Mouse (Mus musculus) adrenal gland, adult 18-20 months (tissue): Measurements from ENCODE around the gene Klb. TPM values are rescaled to one million over a fixed set of nuclear protein-coding genes. Genes with fewer than 3 reads are reported as not detected.
A peak's percentile ranks its signal among the peaks of the same experiment; 100 is the strongest.

Experiments
- DNase-seq, 2 experiments: peaks; one replicate each; pipeline ENCODE4 v3.0.0; 2021 to 2022; ENCODE audit warnings: low spot score in 2 of 2
- total RNA-seq, 2 experiments: library from RNA; stranded (reverse); gene quantifications; 1 replicate in 1 of 2; 2 replicates in 1 of 2; pipeline ENCODE4 v1.2.3; 2021

The Klb gene
- total RNA-seq, 2 experiments from 2014 or later: 8.6 to 15.3 TPM

- DNase-seq: no peak
These were observed 19.7 kb downstream of the Klb start for GRCm38 (mm10) chr5:65367837-65368236.

DNA sequence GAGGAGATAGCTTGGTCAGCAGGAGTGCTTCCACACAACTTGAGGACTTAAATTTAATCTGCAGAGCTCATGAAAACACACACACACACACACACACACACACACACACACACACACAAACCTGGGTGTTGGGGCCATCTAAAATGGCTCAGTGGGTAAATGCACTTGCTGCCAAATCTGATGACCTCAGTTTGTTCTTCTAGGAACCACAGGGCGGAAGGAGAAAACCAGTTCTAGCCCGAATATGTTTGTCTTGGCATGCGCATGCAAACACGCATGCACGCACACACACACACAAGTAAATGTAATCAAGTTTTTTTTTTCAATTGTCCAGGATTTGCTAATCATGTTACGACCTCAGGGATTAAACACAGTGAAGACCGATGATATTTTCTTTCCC, 23.4 kb downstream of the Klb start:
- DNase-seq: no peak

DNA sequence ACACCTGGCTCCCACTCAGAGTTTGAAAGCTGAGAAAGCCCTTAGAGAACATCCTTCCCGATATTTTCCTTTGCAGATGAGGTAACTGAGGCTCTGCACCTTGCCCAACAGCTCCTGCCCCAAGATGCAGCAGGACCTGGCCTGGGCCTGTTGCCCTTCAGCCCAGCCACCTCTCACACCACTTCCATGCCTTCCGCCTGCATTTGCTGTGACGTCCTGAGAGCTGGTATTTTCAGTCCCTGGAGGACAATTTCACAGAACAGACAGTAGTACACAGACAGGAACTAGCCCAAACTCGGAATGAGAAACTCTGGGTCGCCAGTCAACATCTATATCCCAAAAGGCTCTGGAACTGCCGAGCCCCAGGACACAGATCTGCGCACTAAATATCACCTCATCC, 26.6 kb downstream of the Klb start:
- no peak for DNase-seq

- no peak for DNase-seq
These were observed 37.6 kb downstream of the Klb start for GRCm38 (mm10) chr5:65385704-65386103.

DNA sequence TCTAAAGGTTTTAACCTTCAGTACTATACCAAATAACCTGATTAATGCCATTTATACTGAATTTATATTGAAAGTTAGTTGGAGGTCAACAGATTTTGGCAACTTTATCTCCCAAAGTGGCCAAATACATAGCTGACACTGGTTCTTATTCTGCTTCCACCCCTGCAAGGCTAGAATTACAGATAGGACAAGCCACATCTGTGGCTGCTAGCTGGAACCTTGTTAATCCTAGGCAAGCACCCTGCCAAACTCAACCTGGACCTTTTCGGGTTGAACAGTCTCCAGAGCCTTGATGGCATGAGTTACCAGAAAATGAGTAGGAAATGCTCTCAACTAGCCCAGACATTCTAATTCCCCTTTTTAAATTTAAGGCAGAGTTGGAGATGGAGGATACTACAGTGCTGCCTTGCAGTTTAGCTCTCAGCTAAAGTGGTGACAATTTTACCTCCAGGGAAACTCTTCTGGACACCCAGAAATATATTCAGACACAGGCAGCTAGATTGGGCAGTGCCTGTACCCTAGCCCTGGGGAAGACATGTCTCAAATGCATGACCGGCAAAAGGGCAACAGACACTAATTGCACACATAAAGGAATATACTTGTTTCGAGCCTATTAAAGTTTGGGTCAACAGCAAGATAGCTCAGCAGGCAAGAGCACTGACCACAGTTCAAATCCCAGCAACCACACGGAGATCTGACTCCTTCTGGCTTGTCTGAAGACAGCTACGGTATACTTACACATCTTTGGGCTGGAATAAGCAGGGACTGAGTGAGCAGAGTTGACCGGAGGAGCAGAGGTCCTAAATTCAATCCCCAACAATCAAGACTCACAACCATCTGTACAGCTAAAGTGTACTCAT, 39.1 kb downstream of the Klb start:
- DNase-seq: no peak

GRCm38 (mm10) chr5:65390648-65391644, 42.8 kb downstream of the Klb start, which contains the start of the genes Rpl9 and Lias:
TSS of gene Rpl9 (minus strand) at chr5:65391444.
TSS of gene Lias (plus strand) at chr5:65391497.
- peak; percentile 99 to 100 for DNase-seq

- DNase-seq: no peak
These were observed 43.6 kb downstream of the Klb start for GRCm38 (mm10) chr5:65391753-65392152.

DNA sequence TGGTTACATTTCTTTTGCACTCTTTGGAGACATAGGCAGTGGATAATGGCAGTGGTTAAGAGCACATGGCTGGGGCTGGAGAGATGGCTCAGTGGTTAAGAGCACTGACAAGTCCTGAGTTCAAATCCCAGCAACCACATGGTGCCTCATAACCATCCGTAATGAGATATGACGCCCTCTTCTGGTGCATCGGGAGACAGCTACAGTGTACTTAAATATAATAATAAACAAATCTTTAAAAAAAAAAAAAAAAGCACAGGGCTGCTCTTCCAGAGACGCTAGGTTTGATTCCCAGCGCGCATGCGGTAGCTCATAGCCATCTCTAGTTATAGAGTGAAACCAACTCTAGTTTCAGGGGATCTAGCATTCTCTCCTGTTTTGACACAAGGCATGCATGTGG, 46.3 kb downstream of the Klb start:
- no peak for DNase-seq

GRCm38 (mm10) chr5:65401251-65401994, 53.3 kb downstream of the Klb start:
- DNase-seq: peak; percentile 75 to 88

GRCm38 (mm10) chr5:65407989-65408388, 59.9 kb downstream of the Klb start:
- DNase-seq: no peak

DNA sequence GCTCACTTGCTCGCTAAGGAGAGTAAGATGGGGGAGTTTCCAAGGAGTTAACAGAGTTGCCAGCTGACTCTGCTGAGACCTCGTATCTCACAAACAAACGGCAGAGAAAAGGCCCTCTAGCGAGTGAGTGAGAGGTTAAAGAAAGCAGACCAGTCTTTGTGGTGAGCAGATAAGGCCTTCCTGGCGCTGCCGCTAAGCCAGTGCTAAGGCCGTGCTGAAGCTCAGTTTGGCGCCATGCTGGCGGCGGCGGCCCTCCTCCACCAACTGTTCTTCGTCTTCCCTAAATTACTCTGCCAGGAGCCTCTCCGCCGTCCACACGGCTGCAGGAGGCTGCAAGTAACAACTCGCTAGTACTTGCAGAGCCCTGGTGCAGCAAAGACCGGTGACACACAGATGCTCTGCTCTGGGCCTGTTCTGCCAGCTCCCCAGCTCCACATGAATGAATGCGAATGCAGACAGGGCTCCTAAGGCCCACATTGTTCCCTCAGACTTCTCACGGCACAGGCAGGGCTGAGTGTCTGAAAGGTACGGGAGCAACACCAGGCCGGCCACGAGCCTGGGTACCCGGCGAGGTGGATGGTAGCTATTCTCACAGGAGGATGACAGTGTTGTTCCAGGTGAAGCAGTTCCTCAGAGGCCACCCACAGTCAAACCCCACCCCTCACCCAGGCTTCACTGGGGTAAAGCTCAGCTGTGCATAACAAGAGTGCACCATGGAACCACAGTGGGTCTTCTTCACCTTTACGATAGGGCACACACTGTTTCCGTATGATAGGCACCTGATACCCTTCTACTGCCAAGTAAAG, 67.7 kb downstream of the Klb start:
- no peak for DNase-seq

- no peak for DNase-seq
These were observed 71.0 kb downstream of the Klb start for GRCm38 (mm10) chr5:65419136-65419535.

DNA sequence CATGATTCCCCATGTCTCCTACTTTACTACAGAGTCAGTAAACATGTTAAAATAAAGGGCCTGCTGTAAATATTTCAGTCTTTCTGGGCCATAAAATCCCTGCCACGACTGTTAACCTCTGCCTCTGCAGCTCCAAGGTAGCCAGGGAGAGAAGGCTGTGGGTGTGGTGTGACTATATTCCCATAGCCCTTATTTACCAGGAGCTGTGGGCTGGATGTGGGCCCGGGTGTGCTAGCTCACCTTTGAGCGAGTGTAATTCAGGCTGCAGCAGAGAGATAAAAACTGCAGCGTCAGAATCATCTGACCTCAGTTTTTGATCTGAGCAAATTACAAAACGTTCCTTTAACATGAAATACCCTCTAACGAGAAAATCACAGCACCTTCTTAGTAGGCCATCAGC, 72.7 kb downstream of the Klb start:
- no peak for DNase-seq

DNA sequence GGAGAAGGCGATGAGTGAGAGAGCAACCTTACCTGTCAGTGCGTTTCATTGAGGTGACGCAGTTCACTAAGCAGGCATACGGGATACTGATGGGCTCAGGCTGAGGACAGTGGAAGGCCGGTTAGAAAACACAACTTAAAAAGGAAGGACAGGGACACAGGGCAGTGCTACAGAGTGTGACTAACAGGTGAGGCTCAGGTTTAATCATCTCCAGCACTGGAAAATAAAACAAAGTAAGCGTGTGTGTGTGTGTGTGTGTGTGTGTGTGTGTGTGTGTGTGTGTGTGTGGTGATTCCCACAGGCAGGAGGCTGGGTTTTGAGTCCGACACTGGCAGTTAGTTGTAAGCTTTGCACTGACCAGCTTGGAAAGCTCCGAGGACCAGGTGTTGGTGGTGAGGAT, 74.7 kb downstream of the Klb start:
- DNase-seq: no peak

DNA sequence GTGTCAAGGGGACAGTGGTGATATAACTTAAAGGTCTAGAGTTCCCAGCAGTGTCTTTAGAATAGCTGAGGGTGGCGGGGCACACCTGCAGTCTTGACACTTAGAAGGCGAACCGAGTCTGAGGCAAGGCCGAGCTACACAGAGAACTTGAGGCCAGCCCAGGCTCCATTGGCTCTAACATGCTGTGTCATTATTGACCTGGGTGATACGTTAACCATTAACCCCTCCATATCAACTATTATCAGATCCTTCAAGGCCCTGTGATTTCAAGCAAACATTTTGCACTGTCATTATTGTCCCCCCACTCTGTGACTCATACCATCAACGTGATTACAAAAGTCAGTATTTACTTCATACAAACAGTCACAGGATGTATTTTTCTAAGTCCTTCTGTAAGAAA, 76.1 kb downstream of the Klb start:
- DNase-seq: no peak

GRCm38 (mm10) chr5:65425251-65425650, 77.1 kb downstream of the Klb start:
- DNase-seq: no peak

- no peak for DNase-seq
These were observed 80.2 kb downstream of the Klb start for GRCm38 (mm10) chr5:65428321-65428720.

GRCm38 (mm10) chr5:65429441-65429840, 81.3 kb downstream of the Klb start:
- no peak for DNase-seq
